Mouse (Mus musculus): ENCODE measurements at regions not wholly inside any gene's neighbourhood (a gene's known extent, or its start where the extent isn't known, plus 50 kb on each side); places are given as distances from the start of the nearest gene placed in this dataset.

DNA sequence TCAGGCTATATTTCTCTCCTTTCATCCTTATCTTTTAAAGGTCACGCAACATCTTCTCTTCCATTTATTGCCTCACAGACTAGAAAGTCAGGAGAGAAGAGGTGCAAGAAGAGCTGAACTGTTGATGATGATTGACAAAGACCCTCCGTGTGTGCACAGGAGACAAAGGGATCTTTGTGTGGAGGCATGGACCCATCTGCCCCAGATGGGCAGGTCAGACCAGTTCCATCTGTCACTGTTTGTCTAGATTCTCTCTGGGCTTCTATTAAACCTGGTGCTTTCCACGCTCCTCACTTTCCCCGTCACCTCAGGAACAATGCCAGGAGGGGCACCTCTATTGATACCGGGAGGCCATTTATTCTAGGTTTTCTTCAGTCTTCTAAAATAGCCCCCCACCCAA is 364.1 kb upstream of the Pik3r1 start:
- DNase-seq (ENCODE audit: low spot score), result no peak

DNA sequence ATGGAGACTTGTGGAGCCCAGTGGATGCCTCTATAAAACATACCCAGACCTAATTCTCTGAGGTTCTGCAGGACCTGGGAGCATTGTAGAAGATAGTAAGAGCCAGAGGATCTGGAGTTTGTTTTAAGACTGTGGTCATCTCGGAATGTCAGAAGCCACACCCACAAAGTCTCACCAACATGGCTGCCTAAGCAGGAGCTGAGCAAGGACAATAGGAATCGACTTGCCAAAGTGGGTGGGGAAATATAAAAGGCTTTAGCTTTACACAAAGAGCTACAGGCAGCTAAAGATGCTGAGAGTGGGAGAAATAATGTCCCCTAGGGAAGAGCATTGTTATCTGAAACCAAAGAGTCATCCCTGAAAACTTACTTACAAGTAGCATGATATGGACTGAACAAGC is 364.7 kb upstream of the Pik3r1 start:
- DNase-seq (ENCODE audit: low spot score), result no peak

DNA sequence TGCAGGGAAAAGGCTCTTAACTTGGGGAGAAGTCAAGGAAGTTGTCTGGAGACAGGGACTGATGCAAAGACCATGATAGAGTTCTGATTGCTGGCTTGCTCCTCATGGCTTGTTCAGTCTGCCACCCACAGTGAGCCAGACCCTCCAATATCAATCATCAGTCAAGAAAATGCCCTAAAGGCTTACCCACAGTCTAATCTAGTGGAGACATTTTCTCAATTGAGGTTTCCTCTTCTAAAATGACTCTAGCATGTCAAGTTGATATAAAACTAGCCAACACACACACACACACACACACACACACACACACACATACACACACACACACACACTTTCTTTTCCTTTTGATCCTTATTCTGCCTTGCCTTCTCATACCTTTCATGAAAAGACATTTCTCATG is 367.2 kb upstream of the Pik3r1 start:
- DNase-seq (ENCODE audit: low spot score), result no peak

DNA sequence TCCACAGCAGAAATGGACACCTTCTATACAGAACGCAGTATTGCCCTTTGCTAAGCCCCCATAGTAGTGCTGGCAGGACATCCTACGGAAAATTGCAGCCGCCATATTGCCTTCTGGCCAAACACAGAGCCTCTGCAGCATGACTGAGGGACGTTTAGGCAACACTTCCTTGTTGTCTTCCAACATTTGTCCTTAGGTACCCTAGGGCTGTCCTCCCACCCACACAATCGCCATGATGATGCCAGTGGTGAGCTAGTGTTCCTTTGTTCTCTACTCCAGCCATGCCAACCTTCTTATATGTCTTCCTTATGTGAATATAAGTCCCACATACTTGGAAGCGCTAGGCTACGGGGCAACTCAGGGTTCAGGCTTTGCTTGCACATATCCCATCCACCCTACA is 375.0 kb upstream of the Pik3r1 start:
- no peak for DNase-seq (ENCODE audit: low spot score)

DNA sequence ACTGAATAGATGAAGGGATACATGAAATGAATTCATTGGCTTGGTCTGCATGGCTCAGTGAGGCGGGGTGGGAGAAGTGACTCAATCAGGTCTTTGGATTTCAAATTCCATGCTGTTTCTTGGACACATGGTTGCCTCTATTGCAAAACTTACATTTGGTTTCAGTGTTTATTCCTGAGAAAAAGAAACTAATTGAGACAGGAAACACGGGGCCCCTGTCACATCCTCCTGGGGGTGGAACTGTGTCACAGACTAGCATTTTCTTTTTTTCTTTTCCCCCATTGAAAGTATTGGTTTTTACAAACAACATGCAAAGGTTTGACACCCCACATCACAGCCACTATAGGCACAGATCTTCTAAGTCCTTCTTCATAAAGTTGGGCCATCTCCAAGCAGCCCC is 375.8 kb upstream of the Pik3r1 start:
- no peak for DNase-seq (ENCODE audit: low spot score)

DNA sequence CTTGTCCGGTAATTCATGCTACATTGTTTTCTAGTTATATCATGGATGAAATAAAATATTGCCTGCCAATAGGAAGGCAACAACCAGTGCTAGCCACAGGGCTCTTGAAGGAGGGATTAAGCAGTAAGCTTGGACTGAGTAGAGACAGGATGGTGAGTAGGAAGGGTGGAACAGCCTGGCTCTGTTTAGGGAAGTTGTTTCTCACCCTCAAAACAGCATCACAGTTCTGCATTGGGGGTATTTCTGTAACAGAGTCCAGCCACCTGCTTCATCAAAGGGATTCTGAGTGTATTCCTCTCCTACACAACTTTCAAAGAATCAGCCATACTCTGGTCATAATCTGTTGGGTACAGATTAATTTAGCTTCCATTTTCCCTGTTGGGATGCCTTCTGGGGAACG is 380.0 kb upstream of the Pik3r1 start:
- DNase-seq (ENCODE audit: low spot score), result no peak

DNA sequence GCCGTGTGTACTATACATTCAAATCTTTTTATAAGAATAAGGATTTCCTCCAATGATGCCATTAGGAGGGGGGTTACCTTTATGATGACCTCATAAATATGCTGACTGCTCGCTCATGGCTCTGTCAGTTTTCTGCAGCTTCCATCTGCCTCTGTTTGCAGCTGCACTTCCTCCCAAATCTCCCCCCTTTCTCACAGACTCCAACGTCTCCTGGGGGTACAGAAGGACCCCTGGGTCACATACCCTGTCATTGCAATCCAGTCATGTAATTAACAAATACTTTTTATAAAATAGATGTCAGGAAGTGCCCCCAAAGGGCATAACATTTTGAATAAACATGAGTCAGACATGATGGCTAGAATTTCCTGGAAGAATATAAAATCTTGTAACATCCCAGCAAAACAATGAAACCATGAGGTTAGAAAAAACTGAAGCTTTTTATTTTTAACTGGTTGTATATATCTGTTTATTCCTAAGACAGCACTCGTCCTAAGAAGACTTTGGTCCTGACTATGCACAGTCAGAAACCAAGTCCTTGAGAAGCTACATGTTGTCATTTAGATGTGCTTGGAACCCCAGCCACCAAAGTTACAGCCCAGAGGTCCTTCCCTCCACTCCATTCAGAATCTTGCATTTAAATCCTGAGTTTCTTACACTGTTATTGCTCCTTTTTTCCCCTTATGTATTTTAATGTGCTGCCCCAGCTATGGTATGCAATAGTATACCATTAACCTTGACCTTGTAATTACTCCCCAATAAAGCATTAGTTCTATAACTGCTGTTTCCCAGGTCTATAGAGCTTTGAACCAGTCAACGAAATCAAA is 386.0 kb upstream of the Pik3r1 start:
- no peak for DNase-seq (ENCODE audit: low spot score)

DNA sequence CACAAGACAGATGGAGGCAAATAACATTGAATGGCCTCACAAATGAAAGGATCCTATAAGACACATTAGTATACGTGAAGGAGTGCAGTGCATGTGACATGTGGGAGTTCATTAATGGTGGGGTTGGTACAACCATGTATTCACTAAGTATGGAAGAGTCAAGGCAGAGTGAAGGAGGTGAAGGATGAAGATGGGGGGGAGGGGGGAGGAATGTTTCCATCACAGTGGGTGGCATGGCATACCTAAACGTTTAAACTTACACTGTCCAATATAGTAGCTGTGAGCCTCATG is 386.5 kb upstream of the Pik3r1 start:
- DNase-seq (ENCODE audit: low spot score), result no peak

DNA sequence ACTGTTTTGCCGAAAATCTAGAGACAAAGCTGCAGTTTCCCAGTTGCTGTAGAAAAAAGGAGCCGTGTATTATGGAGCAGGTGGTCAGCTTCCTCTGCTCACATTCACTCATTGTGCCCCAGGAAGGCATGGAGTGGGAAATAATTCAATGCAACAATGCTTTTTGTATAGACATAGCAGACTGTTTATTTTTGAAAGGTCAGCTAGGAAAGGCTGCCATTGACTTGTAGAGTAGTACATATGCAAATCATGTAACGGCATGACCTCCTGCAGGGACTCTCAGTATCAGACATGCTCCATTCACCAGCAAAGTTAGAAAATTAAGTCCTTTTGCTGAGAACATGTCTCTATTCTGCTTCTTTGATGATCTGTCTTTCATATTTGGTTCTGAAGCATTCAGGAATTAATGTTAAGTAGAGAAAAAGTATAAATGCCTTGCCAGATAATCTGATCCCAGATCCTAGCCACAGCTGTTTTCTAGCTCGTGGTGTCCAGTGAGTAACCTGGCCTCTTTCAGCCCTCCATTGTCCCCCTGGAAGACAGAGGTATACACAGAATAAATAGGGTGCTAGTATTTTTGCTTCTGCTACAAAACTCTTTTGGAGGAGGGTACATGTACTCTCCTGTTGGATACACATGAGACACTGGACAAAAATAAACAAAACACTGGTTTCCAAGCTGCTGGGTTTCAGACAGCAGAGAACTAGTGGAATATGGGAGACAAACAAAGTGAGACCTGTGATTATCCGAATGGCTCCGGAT is 389.5 kb upstream of the Pik3r1 start:
- DNase-seq (ENCODE audit: low spot score), result no peak

DNA sequence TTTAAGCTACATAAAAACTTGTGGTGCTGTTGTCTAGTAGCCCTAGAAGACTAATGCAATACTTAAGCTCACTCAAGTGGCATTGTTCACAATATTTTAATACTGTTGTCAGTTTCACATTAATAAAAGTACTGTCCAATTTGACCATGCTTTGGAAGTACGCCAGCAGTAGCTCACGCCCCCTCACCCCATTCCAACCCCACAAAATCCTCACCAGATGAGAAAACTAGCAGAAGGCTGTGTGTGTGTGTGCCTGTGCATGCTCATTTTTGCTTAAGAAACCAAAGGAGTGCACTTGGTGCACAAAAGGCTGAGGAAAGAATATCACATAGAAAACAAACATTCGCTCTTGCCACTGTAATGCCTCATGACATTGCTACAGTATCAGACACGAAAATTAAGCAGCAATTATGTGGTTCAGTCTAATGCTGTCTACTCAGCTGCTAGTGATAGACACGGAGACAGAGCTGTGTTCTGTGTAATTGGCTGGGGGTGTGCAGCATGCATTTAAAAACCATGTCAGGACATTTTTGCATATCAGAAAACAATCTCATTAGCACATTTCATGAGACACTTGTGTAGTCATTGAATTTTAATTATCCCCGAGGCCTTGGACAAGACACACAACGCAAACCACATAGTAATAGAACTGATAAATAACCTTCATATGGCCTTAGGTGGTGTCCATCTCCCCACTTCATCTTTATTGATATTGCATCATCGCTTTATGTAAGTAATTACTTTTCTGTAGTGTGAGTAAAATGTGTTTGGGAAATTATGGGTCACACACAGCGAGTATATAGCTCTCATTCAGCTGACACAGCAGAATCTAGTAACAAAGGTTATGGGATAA is 405.6 kb upstream of the Pik3r1 start:
- no peak for DNase-seq (ENCODE audit: low spot score)

DNA sequence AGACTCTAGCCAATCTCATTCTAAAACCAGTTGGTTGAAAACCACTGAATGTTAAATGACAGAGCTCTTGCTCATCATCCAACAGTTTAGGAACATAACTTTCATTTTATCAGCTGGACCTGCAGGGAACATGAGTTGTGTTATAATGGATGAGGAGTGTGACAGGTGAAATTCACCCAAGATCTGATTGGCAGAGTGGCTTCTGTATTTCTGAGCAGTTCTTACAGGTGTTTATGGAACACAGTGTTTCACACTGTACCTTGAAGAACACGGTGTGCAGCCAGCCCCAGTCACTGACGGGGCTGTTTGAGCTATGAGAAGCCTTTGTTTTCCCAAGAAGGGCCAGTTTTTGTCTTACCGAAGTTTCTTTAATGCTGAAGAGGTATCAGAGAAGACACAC is 406.4 kb upstream of the Pik3r1 start:
- no peak for DNase-seq (ENCODE audit: low spot score)

DNA sequence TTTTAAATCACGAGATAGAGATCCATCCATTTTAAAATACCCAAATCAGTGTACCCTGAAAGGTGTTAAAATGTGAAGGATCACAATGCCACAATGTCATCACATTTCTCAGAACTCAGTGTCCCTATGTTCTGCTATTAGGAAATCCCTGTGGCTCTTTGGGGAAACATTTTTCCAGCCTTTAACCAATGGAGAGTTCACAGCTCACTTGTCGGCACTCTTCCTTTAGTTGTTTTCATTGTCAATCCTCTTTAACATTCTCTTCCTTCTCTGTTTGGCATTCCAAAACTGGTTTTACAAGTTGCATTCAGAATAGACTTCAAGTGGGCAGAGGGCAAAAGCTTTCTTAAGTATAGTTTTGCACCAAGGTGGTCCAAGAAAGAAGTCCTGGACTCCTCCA is 406.9 kb upstream of the Pik3r1 start:
- DNase-seq (ENCODE audit: low spot score), result no peak

DNA sequence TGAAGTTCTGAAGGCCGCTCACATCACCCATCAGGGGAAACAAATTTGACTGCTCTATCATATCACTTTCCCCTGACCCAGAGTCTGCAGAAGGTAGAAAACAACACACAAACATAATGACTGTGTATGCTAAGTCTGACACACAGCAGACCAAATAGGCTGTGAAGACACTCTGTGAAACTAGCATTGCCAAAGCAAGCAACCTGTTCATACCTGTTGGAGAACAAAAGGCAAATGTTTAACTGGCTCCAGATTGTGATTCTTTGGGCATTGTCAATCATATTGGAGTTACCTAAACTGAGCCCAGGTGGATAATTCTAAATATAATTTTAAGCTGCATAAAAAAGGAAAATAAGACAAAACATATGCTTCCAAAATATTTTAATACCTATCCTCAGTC is 407.4 kb upstream of the Pik3r1 start:
- no peak for DNase-seq (ENCODE audit: low spot score)

DNA sequence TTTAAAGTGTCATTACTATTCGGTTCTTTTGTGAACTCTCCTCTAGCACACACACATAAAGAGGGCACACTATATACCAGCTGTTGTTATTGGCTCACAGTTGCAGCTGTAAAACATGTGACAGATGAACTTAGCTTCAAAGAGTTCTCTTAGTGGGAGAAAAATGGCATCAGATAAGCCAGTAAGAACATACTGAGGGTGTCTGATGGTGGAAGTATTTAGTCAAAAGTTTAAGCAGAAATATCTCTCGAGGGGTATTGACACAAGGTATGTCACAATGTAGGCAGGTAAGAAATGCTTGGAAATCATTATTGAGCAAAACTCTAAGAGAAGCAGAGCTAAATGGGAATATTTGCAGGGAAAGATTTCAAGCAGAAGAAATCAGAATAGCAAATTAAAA is 408.4 kb upstream of the Pik3r1 start:
- no peak for DNase-seq (ENCODE audit: low spot score)

DNA sequence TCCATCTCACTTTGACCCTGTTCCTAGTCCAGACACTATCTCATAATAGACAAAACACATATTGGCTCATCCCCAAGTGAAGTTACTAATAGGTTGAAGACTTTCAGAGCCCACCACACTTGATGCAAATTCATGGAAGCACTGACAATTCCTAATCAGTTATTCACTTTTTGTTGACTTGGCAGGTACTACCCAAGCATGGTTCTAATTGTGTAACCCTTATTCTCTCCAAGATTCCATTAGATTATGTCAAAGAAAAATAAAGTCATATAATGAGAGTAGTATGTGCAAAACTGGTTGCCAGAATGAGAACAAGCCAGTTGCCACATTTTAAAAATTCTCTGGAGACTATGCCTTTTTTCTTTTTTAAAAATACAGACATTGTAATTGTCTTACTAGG is 426.7 kb upstream of the Pik3r1 start:
- no peak for DNase-seq (ENCODE audit: low spot score)

DNA sequence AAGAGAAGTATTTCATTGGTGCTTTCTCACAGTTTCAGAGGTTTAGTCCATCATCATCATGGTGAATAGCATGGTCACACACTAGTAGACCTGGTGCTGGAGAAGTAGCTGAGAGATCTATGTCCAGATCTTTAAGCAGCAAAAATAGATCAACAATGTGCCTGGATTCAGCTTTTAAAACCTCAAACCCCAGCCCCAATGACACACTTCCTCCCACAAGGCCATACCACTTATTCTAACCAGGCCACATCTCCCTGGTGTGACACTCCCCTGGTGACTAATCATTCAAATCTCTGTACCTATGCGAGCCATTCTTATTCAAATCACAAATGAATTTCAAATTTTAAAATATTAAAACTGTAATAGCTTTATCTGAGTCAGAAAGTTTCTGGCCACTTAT is 434.3 kb upstream of the Pik3r1 start:
- DNase-seq (ENCODE audit: low spot score), result no peak

DNA sequence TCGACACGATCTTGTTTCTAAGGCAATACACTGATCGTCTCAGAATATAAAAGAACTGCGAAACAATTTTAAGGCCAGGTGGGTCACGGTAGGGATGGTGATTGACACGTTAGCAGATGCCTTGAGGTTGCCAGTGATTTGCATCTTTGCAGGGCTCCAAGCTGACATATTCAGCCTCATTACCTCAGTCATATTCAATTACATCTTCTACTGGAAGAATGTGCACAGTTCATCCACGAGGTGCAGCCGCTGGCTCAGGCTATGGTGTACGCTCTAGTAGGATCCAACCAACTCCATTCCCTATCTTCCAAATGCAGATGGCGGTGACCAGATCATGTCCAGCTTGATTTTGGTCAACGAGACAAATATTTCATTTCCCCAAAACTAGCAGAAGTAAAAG is 450.5 kb upstream of the Pik3r1 start:
- DNase-seq (ENCODE audit: low spot score), result no peak

DNA sequence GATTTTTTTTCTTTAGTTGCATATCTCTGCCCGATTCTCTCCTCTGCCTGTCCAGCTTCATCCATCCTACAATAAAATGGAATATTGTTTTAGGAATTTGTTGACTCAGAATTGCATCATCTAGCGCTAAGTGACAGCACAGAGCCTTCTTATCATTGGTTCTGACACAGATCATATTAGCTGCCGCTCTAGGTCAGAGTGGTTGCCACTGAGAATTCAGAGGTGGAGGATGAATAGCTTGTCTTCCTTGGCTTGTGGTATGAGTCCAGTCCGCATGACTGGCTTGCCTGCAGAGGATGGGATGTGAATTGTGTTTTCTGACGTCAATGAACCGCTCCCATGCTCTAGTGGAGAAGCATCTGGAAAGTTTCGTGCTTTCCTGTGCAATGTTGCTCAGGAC is 462.3 kb upstream of the Cd180 start:
- no peak for DNase-seq (ENCODE audit: low spot score)

DNA sequence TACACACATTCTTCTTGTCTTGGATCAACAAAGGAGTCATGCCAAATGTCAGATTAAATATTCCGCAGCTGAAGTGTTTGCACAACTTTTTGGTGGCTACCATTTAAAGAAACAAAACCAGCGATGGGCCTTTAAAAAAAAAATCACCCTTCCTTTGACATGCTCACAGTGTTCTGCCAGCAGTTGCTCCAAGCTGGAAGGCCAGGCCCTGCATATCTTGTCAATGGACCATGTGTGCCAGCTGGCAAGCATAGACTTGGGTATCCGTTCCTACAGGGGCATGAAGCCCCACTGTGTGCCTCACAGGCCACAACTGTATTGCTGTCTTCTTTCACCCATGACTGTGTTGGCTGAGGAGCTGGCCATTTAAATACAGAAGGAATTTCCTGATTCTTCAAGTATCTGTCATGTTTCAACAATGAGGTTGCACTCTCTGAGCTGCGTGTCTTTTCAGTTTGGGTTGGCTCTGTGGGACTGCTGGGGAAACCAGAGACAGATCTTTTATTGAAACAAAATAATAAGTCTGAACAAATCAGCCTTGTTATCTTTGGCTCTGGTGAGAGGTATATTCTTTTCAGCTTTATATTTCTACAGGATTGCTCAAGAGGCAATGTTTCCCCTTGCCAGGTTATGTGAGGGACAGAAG is 460.9 kb upstream of the Cd180 start:
- no peak for DNase-seq (ENCODE audit: low spot score)

DNA sequence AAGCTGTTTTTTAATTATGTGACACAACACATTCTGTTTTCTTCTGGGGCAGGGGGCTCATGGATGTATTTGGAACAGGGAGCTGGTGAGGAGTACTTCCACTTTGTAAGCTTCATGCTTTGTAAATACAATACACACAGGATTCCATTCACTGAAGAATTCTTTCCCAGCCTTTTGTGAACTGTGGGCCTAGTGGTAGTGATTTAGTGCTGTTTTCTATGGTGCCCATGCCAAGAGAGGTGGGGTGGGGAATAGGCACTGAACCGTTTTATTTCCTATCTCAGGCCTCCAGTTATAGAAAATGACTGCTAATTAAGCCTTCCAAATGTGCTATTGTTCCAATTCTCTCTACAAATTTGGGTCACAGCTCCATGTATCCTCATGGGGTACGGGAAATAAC is 442.5 kb upstream of the Cd180 start:
- no peak for DNase-seq (ENCODE audit: low spot score)

DNA sequence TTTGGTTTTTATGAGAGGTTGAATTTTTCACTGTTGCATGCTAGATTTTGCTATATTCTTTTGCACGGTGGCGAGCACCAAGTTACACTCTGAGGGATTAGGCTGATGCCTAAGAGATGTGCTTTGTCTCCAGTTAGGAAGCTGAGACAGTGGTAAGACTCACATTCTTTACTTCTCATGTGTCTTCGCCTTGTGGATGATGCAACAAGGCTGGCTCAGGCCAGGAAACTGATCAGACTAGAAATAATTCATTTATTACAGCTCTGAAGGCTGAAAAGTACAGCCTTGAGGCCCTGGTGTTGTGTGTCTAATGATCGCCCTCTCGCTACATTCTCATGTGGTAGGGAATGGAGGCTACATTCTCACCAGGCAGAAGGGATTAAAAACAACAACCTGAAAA is 441.6 kb upstream of the Cd180 start:
- no peak for DNase-seq (ENCODE audit: low spot score)
